Mouse (Mus musculus) brain, embryonic 14.5 days (tissue): ENCODE results near the gene Yy1.

Source experiments
- CTCF ChIP-seq: fragments of 200-500 bp; IDR thresholded peaks from 2 replicates; pipeline ENCODE4 v1.5.1; 2012; ENCODE audit warnings: inconsistent platforms, mild to moderate bottlenecking, moderate library complexity, borderline replicate concordance; ENCODE audit not compliant: insufficient read depth, insufficient read length; ENCODE audit errors: extremely low read depth
- POLR2A ChIP-seq: fragments of 200-500 bp; IDR thresholded peaks from 2 replicates; pipeline ENCODE4 v1.6.1; 2012; ENCODE audit warnings: mild to moderate bottlenecking, inconsistent platforms, borderline replicate concordance; ENCODE audit not compliant: poor library complexity, insufficient read depth, insufficient read length, severe bottlenecking; ENCODE audit errors: extremely low read depth

- TF ChIP-seq CTCF (no peak), POLR2A (no peak)
Measured at GRCm38 (mm10) chr12:108780108-108780877, 12.5 kb upstream of the Yy1 start.
